Mouse (Mus musculus): ENCODE results near the gene Olfr6. TPM values are rescaled to one million over a fixed set of nuclear protein-coding genes. Genes with fewer than 3 reads are reported as not detected.

The Olfr6 gene
- polyA plus RNA-seq, 1 experiment from 2014 or later: not detected

Other genes with a start within 250 kb of the Olfr6 start
- gene Olfr695, start 247.5 kb downstream of the Olfr6 start, polyA plus RNA-seq (2015; fragmentation: Nextera tagmentation; extraction: Ambion mirVana): not detected in 2 replicates
- gene Olfr697, start 221.5 kb downstream of the Olfr6 start, polyA plus RNA-seq (2015; fragmentation: Nextera tagmentation; extraction: Ambion mirVana): not detected in 2 replicates
- gene Olfr698, start 208.5 kb downstream of the Olfr6 start, polyA plus RNA-seq (2015; fragmentation: Nextera tagmentation; extraction: Ambion mirVana): not detected in 2 replicates
- not detected in 2 replicates for gene Olfr699, start 170.7 kb downstream of the Olfr6 start, polyA plus RNA-seq (2015; fragmentation: Nextera tagmentation; extraction: Ambion mirVana)
- gene Olfr700, start 155.1 kb downstream of the Olfr6 start, polyA plus RNA-seq (2015; fragmentation: Nextera tagmentation; extraction: Ambion mirVana): not detected in 2 replicates
- gene Olfr701, start 149.8 kb downstream of the Olfr6 start, polyA plus RNA-seq (2015; fragmentation: Nextera tagmentation; extraction: Ambion mirVana): not detected in 2 replicates
- not detected in 2 replicates for gene Olfr702, start 130.0 kb downstream of the Olfr6 start, polyA plus RNA-seq (2015; fragmentation: Nextera tagmentation; extraction: Ambion mirVana)
- not detected in 2 replicates for gene Olfr703, start 120.6 kb downstream of the Olfr6 start, polyA plus RNA-seq (2015; fragmentation: Nextera tagmentation; extraction: Ambion mirVana)
- gene Olfr704, start 100.8 kb downstream of the Olfr6 start, polyA plus RNA-seq (2015; fragmentation: Nextera tagmentation; extraction: Ambion mirVana): not detected in 2 replicates
- gene Olfr705, start 87.0 kb downstream of the Olfr6 start, polyA plus RNA-seq (2015; fragmentation: Nextera tagmentation; extraction: Ambion mirVana): not detected in 2 replicates
- not detected in 2 replicates for gene Olfr706, start 75.8 kb downstream of the Olfr6 start, polyA plus RNA-seq (2015; fragmentation: Nextera tagmentation; extraction: Ambion mirVana)
- gene Olfr707, start 62.7 kb downstream of the Olfr6 start, polyA plus RNA-seq (2015; fragmentation: Nextera tagmentation; extraction: Ambion mirVana): not detected in 2 replicates
- not detected in 2 replicates for gene Olfr1532-ps1, start 55.9 kb downstream of the Olfr6 start, polyA plus RNA-seq (2015; fragmentation: Nextera tagmentation; extraction: Ambion mirVana)
- gene Olfr709-ps1, start 31.7 kb downstream of the Olfr6 start, polyA plus RNA-seq (2015; fragmentation: Nextera tagmentation; extraction: Ambion mirVana): not detected in 2 replicates
- not detected in 2 replicates for gene Olfr710, start 15.6 kb downstream of the Olfr6 start, polyA plus RNA-seq (2015; fragmentation: Nextera tagmentation; extraction: Ambion mirVana)
- not detected in 2 replicates for gene Olfr711, start 11.5 kb upstream of the Olfr6 start, polyA plus RNA-seq (2015; fragmentation: Nextera tagmentation; extraction: Ambion mirVana)
- not detected in 2 replicates for gene Olfr2, start 42.1 kb upstream of the Olfr6 start, polyA plus RNA-seq (2015; fragmentation: Nextera tagmentation; extraction: Ambion mirVana)
- gene Olfr713, start 67.2 kb upstream of the Olfr6 start, polyA plus RNA-seq (2015; fragmentation: Nextera tagmentation; extraction: Ambion mirVana): not detected in 2 replicates
- not detected in 2 replicates for gene Olfr714, start 107.0 kb upstream of the Olfr6 start, polyA plus RNA-seq (2015; fragmentation: Nextera tagmentation; extraction: Ambion mirVana)
- not detected in 2 replicates for gene Olfr17, start 129.3 kb upstream of the Olfr6 start, polyA plus RNA-seq (2015; fragmentation: Nextera tagmentation; extraction: Ambion mirVana)
- not detected in 2 replicates for gene Olfr715b, start 146.4 kb upstream of the Olfr6 start, polyA plus RNA-seq (2015; fragmentation: Nextera tagmentation; extraction: Ambion mirVana)
- not detected in 2 replicates for gene Olfr715, start 167.1 kb upstream of the Olfr6 start, polyA plus RNA-seq (2015; fragmentation: Nextera tagmentation; extraction: Ambion mirVana)
- gene Olfr716, start 174.4 kb upstream of the Olfr6 start, polyA plus RNA-seq (2015; fragmentation: Nextera tagmentation; extraction: Ambion mirVana): not detected in 2 replicates
- gene Nlrp14, start 203.1 kb upstream of the Olfr6 start, polyA plus RNA-seq (2015; fragmentation: Nextera tagmentation; extraction: Ambion mirVana): not detected in 2 replicates
- not detected in 2 replicates for gene Rbmxl2, start 245.5 kb upstream of the Olfr6 start, polyA plus RNA-seq (2015; fragmentation: Nextera tagmentation; extraction: Ambion mirVana)